Mouse (Mus musculus) adrenal gland, adult (tissue): ENCODE measurements at regions not wholly inside any gene's neighbourhood (a gene's known extent, or its start where the extent isn't known, plus 50 kb on each side); places are given as distances from the start of the nearest gene placed in this dataset.

ENCODE experiments used
- DNase-seq, 2 experiments: peaks; one replicate each; pipeline ENCODE4 v3.0.0; 2022 to 2023; ENCODE audit warnings: low spot score in 1 of 2; ENCODE audit not compliant: inconsistent age in 2 of 2

- no peak for DNase-seq
These were observed 334.5 kb upstream of the Klf12 start for GRCm38 (mm10) chr14:100618793-100619655.

DNA sequence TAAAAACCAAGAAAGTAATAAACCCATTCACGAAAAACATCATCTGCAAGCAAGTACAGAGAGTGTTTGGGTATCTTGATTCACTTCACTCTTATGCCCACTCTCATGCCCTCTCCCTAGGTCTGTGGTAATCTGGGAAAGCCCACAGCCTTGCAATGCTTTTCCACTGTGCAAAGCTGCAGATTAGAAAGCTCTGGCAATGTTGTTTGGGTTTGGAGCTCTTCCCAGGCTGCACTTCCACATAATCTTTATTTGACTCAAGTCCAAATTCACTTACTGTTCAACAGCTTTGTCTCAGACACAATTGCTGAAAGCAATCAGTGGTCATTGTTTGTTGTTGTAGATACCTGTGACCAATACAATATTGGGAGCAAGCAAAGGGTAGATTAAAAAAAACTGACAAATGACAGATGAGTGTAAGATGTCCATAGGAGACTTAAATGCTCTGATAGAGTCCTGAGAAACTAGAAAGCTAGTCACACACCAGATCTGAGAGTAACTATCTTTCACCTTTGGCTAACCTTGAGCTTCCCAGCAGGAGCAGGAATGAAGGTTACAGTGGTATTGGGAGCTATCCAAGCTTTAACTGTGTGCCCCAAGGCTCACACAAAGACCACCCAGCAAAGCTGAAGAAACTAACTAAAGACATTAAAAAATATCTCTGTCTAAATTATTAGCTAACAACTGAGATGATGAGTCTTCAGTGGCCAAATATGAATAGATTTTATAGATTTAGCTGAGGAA lies 325.7 kb upstream of the Klf12 start:
- DNase-seq, result peak in 1 of 2 experiments; percentile 46

DNA sequence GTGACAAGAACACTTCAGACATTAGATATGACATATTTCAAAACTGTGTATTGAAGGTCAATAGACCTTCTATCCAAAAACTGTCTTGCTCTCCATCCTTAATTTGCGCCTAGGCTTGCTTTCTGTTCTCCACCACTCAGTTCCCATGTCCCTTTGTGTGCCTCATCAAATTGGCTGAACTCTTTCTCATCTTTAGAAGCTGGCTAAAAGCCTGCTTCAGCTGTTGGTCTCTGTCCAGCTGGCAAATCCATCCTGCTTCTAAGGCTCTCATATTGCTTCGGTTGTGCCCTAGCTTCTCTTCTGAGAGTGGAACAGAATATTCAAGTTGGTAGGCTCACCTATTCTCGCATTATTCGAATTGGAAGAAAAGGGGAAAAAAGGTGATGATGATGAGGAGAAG lies 322.6 kb upstream of the Klf12 start:
- peak in 1 of 2 experiments; percentile 32 for DNase-seq

DNA sequence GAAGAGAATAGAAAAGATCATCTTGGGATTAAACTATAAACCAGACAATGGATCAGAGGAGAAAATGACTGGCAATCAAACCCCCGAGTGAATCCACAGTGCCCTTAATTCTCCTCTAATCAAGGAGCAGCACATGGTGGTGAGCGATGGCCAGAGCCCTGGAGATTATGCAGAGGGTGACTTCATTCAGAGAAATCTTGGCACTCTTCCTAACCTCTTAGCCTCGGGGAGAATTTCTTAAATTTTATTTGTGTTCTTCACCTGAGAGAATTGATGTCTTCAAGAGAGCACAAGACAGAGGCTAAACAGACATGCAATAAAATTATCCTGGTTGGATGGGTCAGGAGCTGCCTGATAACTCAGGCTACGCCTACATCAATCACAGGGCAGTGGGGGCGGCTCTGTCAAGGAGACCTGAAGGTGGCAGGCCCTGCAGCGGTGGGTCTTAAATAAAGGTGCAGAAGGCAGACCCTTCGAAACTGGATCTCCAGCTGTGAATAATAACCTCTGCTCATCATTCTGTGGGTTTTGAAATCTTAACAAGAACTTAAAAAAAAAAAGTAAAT lies 316.5 kb upstream of the Klf12 start:
- DNase-seq, result no peak

GRCm38 (mm10) chr14:100570026-100570425 lies 285.5 kb upstream of the Klf12 start:
- DNase-seq, result no peak

DNA sequence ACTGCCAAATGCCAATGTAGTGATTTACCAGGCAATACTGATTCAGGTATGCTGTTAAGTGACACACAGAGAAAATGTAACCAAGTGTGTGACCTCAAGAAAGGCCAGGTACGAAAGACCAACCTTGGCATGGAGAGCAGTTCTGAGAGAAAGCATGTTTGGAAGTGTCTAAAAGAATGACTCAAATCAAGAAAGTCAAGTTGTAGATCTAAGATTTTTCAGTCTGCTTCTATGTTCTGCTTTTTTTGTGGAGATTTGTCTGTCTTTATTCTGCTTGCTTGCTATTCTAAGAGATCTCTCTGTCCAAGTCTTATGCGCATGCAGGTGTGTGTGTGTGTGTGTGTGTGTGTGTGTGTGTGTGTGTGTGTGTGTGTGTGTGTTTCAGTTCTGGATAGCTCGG lies 277.4 kb upstream of the Klf12 start:
- no peak for DNase-seq

- DNase-seq, result peak in 1 of 2 experiments; percentile 29
These were observed 273.9 kb upstream of the Klf12 start for GRCm38 (mm10) chr14:100558378-100558777.

DNA sequence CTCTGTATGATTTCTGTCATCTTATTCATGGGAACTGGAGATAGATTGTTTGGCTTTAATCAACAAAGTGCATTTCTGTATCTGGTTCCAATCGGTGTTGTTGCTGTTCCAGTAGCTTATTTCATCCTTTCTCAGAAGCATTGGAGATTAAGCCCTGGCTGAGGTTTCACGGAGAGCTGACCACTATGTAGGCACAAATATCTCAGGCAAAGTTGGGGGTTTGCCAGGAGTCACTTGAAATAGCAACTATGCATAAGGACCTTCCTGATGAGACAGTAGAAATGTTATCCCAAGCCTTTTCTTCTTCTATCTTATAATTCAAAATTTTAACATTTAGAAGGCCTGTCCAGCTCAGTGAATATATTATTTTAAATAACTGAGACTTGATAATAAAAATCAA lies 268.0 kb upstream of the Klf12 start:
- DNase-seq, result no peak

- DNase-seq, result no peak
These were observed 265.8 kb upstream of the Klf12 start for GRCm38 (mm10) chr14:100550266-100550665.

GRCm38 (mm10) chr14:100530217-100530616 lies 245.7 kb upstream of the Klf12 start:
- DNase-seq, result no peak

GRCm38 (mm10) chr14:100529758-100530157 lies 245.3 kb upstream of the Klf12 start:
- DNase-seq, result no peak

DNA sequence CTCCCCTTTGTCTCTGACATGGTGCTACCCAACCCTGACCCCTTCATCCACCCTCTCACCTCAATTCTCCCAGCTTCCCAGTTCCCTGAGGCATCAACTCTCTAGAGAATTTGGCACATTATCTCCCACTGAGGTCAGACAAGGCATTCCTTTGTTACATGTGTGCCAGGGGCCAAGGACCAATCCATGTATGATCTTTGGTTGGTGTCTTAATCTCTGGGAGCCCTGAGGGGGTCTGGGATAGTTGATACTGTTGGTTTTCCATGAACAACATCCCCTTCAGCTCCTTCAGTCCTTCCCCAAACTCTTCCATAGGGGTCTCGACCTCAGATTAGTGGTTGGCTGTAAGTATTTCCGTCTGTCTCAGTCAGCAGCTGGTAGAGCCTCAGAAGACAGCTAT lies 224.9 kb upstream of the Klf12 start:
- DNase-seq, result no peak

- no peak for DNase-seq
These were observed 223.6 kb upstream of the Klf12 start for GRCm38 (mm10) chr14:100508087-100508486.

DNA sequence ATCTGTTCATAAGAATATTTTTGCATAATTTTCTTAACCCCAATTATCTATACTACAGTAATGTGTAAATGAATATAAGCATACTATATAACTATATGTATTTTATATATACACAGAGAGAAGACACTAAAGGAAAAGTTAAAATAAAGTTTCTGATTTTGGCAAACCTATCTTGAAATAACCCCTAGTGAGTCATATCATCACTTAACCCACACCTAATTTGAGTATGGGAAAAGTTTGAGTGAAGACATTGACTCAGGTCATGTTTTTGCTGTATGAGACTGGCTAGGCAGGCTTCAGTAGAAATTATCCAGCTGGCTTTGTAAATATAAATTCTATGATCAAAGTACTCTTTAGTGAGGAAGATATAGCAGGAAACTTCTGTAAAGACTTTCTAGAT lies 223.1 kb upstream of the Klf12 start:
- DNase-seq, result no peak

DNA sequence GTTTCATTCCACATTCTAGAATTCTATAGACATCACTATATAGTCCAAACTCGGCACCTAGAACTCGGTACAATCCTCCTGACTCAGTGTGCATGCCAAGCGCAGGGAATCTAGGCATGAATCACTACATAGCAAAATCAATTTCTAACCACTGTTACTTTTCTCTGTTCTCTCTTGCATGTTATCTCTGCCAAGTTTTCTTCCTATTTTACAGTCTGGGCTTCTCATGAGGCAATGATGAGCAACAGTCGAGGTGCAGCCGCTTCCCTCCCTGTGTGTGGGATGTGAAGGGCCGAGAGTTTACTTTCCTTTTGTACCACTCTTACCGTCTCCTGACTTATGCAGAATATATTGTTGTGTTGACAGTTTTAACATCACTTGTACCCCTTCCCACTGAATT lies 204.4 kb upstream of the Klf12 start:
- no peak for DNase-seq

DNA sequence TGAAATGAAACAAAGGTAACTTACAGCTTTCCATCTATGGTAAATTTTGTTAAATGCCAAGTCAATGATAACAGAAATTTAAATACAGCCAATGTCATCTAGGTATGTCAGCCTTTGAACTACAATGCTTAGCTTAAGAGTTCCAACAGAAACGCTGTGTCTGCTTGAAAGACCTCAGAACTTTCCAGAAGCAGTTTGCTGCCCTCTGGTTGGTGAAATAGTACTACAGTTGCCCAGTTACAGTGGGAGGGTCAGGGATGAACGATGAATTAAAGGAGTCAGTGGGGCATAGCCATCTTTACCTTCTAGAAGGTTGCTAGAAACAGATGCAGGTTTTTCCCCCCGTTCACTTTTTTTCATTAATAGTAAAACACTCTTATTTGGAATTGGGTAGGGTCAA lies 201.0 kb upstream of the Klf12 start:
- DNase-seq, result peak in 1 of 2 experiments; percentile 60

DNA sequence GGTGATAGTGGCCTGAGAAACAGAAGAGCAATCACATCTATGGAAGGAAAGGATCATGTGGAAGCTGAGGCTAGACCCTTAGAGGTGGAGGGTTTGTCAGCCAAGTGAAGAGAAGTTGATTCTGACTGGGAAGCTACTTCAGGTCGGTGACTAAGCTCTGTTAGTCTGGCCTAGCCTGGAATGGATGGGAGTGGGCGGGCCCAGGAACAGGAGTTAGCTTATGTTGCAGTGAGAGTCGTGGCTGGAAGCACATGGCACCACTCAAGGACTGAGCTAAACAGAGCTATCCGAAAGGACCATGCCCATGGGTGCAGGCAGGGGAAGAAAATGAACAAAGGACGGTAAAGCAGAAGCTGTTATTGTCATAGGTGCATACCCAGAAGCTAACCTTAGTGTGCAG lies 199.6 kb upstream of the Klf12 start:
- DNase-seq, result no peak

- DNase-seq, result peak in 1 of 2 experiments; percentile 20
These were observed 193.3 kb upstream of the Klf12 start for GRCm38 (mm10) chr14:100477595-100478380.

DNA sequence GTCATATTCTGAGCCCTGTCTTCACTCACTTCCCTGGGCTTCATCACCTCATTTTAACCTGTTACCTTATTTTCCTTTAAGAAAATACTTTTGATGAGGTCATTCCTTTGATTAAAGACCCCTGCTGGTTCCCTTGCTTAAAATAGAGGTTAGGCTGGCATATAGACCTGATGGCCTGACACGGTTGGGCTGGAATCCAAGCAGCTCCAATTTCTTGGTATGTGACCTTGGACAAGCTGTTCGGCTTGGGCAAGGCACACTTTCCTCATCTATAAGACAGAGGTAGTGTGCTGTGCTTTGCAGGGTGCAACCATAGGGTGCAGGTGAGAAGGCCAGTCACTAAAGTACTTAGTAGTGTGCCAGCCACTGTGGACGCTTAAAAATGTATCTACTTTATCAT lies 183.8 kb upstream of the Klf12 start:
- DNase-seq, result peak in 1 of 2 experiments; percentile 24

DNA sequence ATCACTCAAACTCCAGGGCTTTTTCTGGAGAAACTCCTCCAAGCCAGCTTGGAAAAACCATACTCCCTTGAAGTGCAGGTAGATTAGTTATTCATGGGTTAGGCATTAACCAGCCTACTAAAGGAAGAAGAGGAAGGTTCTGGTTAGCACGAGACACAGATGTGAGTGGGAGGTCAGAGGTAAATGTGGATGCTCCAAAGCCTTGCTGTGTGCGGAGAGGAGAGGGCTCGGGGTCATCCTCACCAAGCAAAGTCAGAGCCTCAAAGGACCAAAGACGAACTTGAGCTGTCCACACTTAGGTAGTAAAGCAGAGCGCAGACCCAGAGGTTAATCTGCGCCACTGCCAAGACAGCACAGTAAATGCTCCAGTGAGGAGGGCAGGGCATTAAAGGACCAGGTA lies 177.8 kb upstream of the Klf12 start:
- DNase-seq, result no peak
